Mouse (Mus musculus) embryonic facial prominence, embryonic 10.5 days (tissue): ENCODE data around the gene Tshr. TPM values are rescaled to one million over a fixed set of nuclear protein-coding genes. Genes with fewer than 3 reads are reported as not detected.
"Not testable (repeated sequence)": the region's sequence is repeated elsewhere in the genome, so short reads cannot be mapped to it uniquely, and the experiment has no call there.

Experiments used
- DNase-seq: peaks from one replicate; pipeline ENCODE4 v3.0.0-alpha.2; 2017; ENCODE audit warnings: low spot score
- H3K27ac ChIP-seq: fragments of 300-500 bp; sonication (generic); replicated peaks from 2 replicates; pipeline ENCODE4 v1.5.1; 2016; ENCODE audit warnings: mild to moderate bottlenecking
- H3K27me3 ChIP-seq: fragments of 300-500 bp; sonication (generic); replicated peaks from 2 replicates; pipeline ENCODE4 v1.6.1; 2016; ENCODE audit warnings: low read depth, mild to moderate bottlenecking; ENCODE audit not compliant: poor library complexity, severe bottlenecking
- H3K36me3 ChIP-seq: fragments of 300-500 bp; sonication (generic); replicated peaks from 2 replicates; pipeline ENCODE4 v1.6.1; 2016; ENCODE audit warnings: mild to moderate bottlenecking, moderate library complexity
- H3K4me1 ChIP-seq: fragments of 300-500 bp; sonication (generic); 2 replicates; pipeline ENCODE4 v1.6.1; 2016
- H3K4me3 ChIP-seq: fragments of 300-500 bp; sonication (generic); 2 replicates; pipeline ENCODE4 v1.5.1; 2016; ENCODE audit warnings: mild to moderate bottlenecking, moderate library complexity
- H3K9me3 ChIP-seq: fragments of 300-500 bp; sonication (generic); 2 replicates; pipeline ENCODE4 v1.6.1; 2016; ENCODE audit warnings: mild to moderate bottlenecking
- WGBS: fragments of 180-500 bp; shearing (Covaris S2); methylation state at CpG from one replicate; pipeline ENCODE4 v1.1.7; 2016; 5-methylcytosine and 5-hydroxymethylcytosine counted together
- polyA plus RNA-seq: library from polyadenylated mRNA; unstranded; fragments of >200 nt; fragmentation: Nextera tagmentation; extraction: Ambion mirVana; gene quantifications from 2 replicates; pipeline ENCODE4 v1.2.1, GENCODE M21; 2016

Tshr gene
- polyA plus RNA-seq, 1 experiment from 2014 or later: 0.39 TPM

- Histone ChIP-seq H3K27me3 (no peaks in the 10 kb centered on the region), H3K4me1 (no peaks in the 10 kb centered on the region), H3K4me3 (no peak overlapping the region), H3K9me3 (0 out of 2 replicates have a peak, but pooled peaks cover 3% of the 10 kb centered on the region), H3K36me3 (no peaks in the 10 kb centered on the region), H3K27ac (no peak overlapping the region)
- no peak for DNase-seq
- 71% methylated on average over 3 of the region's 3 CpGs for whole genome bisulfite sequencing
Measured at GRCm38 (mm10) chr12:91523626-91524025, 139.3 kb downstream of the Tshr start.

- no peak overlapping the region for H3K4me3 ChIP-seq
- H3K27ac ChIP-seq: no peak overlapping the region
- H3K9me3 ChIP-seq: no peaks in the 10 kb centered on the region
- WGBS: 81% methylated on average over 6 of the region's 6 CpGs
- DNase-seq: no peak
- no peaks in the 10 kb centered on the region for H3K4me1 ChIP-seq
- no peaks in the 10 kb centered on the region for H3K27me3 ChIP-seq
- no peaks in the 10 kb centered on the region for H3K36me3 ChIP-seq
Measured at GRCm38 (mm10) chr12:91534514-91534913, 150.2 kb downstream of the Tshr start.

GRCm38 (mm10) chr12:91540202-91540601 is 155.8 kb downstream of the Tshr start:
- Histone ChIP-seq H3K9me3 (peaks cover 2% of the 10 kb centered on the region; the same call in 1 of the 2 replicates), H3K36me3 (no peaks in the 10 kb centered on the region), H3K27me3 (no peaks in the 10 kb centered on the region), H3K27ac (no peak overlapping the region), H3K4me3 (no peak overlapping the region), H3K4me1 (no peaks in the 10 kb centered on the region)
- DNase-seq: no peak
- 93% methylated on average over 7 of the region's 7 CpGs for WGBS

- Histone ChIP-seq H3K4me3 (no peak overlapping the region), H3K27ac (no peak overlapping the region), H3K36me3 (peaks cover 13% of the 10 kb centered on the region), H3K9me3 (no peaks in the 10 kb centered on the region), H3K4me1 (no peaks in the 10 kb centered on the region), H3K27me3 (no peaks in the 10 kb centered on the region)
- WGBS: 89% methylated on average over 9 of the region's 9 CpGs
- no peak for DNase-seq
Measured at GRCm38 (mm10) chr12:91549471-91549870, 165.1 kb downstream of the Tshr start.

- H3K9me3 ChIP-seq: no peaks in the 10 kb centered on the region
- H3K27me3 ChIP-seq: no peaks in the 10 kb centered on the region
- peaks cover 28% of the 10 kb centered on the region for H3K36me3 ChIP-seq
- H3K27ac ChIP-seq: no peak overlapping the region
- no peaks in the 10 kb centered on the region for H3K4me1 ChIP-seq
- WGBS: 90% methylated on average over 19 of the region's 19 CpGs
- H3K4me3 ChIP-seq: no peak overlapping the region
- no peak for DNase-seq
Measured at GRCm38 (mm10) chr12:91551773-91552526, 167.6 kb downstream of the Tshr start.

- H3K27me3 ChIP-seq, H3K9me3 ChIP-seq, H3K27ac ChIP-seq, DNase-seq, H3K4me1 ChIP-seq, H3K4me3 ChIP-seq: not testable (repeated sequence)
- H3K36me3 ChIP-seq: peaks cover 64% of the 10 kb centered on the region
- WGBS: 87% methylated on average over 8 of the region's 8 CpGs
Measured at GRCm38 (mm10) chr12:91557358-91558005, 173.1 kb downstream of the Tshr start.

- not testable (repeated sequence) for H3K4me1 ChIP-seq, H3K4me3 ChIP-seq, H3K9me3 ChIP-seq, H3K27me3 ChIP-seq, DNase-seq, H3K27ac ChIP-seq
- H3K36me3 ChIP-seq: peaks cover 69% of the 10 kb centered on the region
- WGBS: 89% methylated on average over 4 of the region's 4 CpGs
Measured at GRCm38 (mm10) chr12:91558152-91558551, 173.8 kb downstream of the Tshr start.

- DNase-seq: no peak
- no peaks in the 10 kb centered on the region for H3K27me3 ChIP-seq
- no peaks in the 10 kb centered on the region for H3K4me1 ChIP-seq
- WGBS: 97% methylated on average over 4 of the region's 4 CpGs
- H3K9me3 ChIP-seq: no peaks in the 10 kb centered on the region
- H3K4me3 ChIP-seq: no peak overlapping the region
- no peak overlapping the region for H3K27ac ChIP-seq
- peaks cover 99% of the 10 kb centered on the region for H3K36me3 ChIP-seq
Measured at GRCm38 (mm10) chr12:91567145-91567544, 182.8 kb downstream of the Tshr start.

GRCm38 (mm10) chr12:91569255-91569654 is 184.9 kb downstream of the Tshr start:
- Histone ChIP-seq H3K27ac (no peak overlapping the region), H3K4me1 (no peaks in the 10 kb centered on the region), H3K4me3 (no peak overlapping the region), H3K36me3 (peaks cover 99% of the 10 kb centered on the region), H3K27me3 (no peaks in the 10 kb centered on the region), H3K9me3 (no peaks in the 10 kb centered on the region)
- DNase-seq: no peak
- WGBS: 91% methylated on average over 3 of the region's 3 CpGs

- WGBS: 90% methylated on average over 2 of the region's 2 CpGs
- no peak overlapping the region for H3K4me3 ChIP-seq
- no peak overlapping the region for H3K27ac ChIP-seq
- DNase-seq: no peak
- no peaks in the 10 kb centered on the region for H3K9me3 ChIP-seq
- H3K4me1 ChIP-seq: no peaks in the 10 kb centered on the region
- H3K27me3 ChIP-seq: no peaks in the 10 kb centered on the region
- peaks cover 99% of the 10 kb centered on the region for H3K36me3 ChIP-seq
Measured at GRCm38 (mm10) chr12:91571708-91572107, 187.3 kb downstream of the Tshr start.

- Histone ChIP-seq H3K36me3 (peaks cover 99% of the 10 kb centered on the region), H3K27me3 (no peaks in the 10 kb centered on the region), H3K4me1 (no peaks in the 10 kb centered on the region), H3K27ac (no peak overlapping the region), H3K9me3 (no peaks in the 10 kb centered on the region), H3K4me3 (no peak overlapping the region)
- no peak for DNase-seq
- WGBS: 98% methylated on average over 2 of the region's 2 CpGs
Measured at GRCm38 (mm10) chr12:91579665-91580064, 195.3 kb downstream of the Tshr start.

- Histone ChIP-seq H3K27ac (no peak overlapping the region), H3K9me3 (no peaks in the 10 kb centered on the region), H3K36me3 (peaks cover 99% of the 10 kb centered on the region), H3K4me1 (no peaks in the 10 kb centered on the region), H3K4me3 (no peak overlapping the region), H3K27me3 (no peaks in the 10 kb centered on the region)
- 95% methylated on average over 6 of the region's 6 CpGs for WGBS
- no peak for DNase-seq
Measured at GRCm38 (mm10) chr12:91581204-91582070, 197.1 kb downstream of the Tshr start.
